Mouse (Mus musculus) lung, adult 18-20 months (tissue): ENCODE data around the gene Lrrc2.
A peak's percentile ranks its signal among the peaks of the same experiment; 100 is the strongest.

ENCODE experiments used
- DNase-seq, 2 experiments: peaks; one replicate each; pipeline ENCODE4 v3.0.0; 2022; ENCODE audit warnings: mixed read lengths in 2 of 2

Gene Lrrc2

DNA sequence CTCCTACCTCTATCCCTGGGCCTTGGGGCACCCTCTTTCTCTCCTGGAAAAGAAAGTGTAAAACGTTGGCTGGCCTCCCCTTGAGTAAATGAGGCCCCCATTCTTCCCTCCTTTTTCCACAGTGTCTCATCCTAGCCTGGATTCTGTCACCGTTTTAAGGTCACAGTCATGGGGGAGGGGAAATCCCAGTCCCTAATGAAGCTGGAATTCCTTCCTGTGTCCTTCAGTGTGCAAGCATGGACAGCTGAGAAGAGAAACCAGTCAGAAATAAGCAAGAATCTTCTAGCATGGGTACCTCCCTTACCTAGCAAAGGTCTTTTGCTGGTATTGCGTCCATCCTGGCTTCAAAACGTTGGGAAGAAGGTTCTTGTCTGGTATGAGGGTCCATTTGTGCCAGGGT, 37.8 kb downstream of the Lrrc2 start:
- DNase-seq: no peak

DNA sequence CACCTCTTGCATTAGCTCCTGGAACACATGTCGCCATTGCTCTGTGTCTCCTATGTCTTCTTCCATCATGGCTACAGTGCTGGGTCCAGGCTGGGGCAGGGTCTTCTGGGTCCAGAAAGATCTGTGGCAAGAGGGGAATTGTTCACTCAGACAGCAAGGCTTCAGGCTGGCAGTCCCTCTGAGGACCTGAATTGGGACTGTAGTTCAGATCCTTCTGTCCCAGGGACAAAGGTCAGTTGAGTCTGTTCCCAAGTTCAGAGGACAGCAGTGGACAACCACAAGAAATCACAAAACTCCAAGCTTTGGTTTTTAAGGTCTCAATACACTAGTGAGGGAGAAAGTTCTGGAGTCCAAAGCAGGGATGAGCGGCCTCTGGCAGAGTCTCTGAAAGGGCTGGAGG, 38.2 kb downstream of the Lrrc2 start:
- DNase-seq: no peak

DNA sequence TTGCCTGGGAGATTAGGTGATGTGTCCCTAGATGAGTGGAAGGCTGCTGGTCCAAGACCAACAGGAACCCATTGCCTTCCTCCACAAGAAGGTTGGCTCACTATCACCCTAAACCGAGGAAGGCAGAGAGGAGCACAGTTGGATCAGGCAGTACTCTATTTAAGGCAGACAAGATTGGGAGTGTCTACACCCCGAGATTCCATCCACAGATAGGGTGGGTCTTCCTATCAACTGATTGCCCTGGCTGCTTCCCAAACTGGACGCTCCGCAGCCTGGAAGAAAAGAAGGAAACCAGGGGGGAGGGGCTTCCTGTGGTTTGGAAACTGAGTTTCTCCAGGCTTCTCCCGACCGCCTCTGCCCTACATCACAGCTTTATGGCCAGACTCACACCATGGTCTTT, 38.9 kb downstream of the Lrrc2 start, which contains the start of gene Rtp3:
Gene Rtp3 (minus strand): TSS at position 380 of the 400 bp plus-strand sequence.
- DNase-seq: peak; percentile 66 to 76

DNA sequence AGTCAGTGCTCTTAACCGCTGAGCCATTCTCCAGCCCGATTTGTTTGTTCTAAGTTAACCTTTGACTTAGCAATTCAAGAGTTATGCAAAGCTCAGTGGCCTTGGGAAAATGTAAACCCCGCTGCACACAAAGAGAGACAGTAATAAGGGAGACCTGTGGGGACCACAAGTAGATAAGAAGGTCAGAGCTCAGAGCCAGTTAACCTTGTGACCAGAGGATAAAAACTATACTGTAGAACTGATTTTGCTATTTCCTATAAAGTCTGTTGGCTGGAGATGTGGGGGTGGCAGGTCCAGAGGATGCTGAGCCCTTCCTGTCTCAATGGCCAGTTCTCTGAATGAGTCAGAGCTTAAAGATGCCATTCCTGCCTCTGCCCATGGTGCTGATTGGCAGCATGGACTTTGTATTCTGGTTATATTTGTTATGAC, 42.0 kb downstream of the Lrrc2 start:
- no peak for DNase-seq

DNA sequence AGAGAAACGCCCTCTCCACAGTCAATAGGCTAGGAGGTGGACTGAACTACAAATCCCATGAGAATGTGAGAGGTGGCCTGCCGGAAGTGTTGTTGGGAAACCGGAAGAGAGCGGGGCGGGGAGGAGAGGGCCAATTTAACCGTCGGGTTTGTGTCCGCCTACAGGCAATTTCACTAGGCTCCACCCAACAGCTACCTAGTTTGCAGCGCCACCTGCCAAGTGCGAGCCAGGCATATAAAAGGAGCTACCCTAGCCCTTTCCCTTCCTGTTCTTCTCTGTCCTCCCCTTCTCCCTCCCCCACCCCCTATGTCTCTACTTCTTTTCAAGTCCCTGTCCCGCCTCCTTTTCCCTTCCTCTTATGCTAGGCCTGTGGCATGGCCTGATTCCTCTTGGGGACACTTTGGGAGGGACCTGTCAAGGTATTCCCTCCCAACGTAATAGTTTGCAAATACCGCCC, 43.4 kb downstream of the Lrrc2 start:
- peak; percentile 90 to 91 for DNase-seq

DNA sequence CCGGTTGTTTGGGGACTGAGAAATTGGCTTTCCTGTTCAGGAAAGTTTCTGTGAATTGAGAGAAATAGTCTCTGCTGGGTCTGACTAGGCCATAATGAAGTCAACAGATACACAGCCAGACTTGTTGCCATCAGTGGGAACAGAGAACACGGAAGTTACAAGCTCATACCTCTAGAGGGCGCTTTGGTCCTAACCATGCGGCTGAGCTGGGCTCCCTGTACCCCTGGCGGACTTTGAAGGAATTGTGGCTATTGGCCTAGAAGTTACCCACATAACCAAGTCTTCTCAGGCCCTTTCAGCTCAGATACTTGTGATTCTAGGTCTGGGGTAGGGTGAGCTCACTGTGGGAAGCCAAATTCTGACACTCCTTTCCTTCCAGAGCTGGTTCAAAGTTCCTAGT, 45.9 kb downstream of the Lrrc2 start:
- DNase-seq: peak; percentile 70 to 84

DNA sequence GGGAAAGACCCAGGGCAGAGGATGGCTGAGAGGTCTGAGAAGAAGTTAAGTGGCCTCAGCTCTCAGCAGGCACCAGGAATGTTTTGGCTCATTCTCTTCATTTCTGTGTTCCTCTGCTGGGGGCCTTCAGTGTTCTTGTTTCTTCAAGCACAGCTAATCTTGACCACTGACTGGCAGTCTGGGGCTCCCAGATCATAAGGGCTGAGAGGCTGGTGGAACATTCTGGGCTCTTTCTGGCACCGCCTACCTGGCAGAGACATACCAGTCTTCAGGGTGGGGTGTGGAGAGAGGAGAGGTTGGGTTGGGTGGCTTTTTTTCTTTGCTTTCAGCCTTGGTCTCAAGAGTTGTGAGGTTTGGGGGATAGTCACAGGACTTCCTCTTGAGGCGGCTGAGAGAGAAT, 47.7 kb downstream of the Lrrc2 start:
- DNase-seq: peak; percentile 62 to 74

DNA sequence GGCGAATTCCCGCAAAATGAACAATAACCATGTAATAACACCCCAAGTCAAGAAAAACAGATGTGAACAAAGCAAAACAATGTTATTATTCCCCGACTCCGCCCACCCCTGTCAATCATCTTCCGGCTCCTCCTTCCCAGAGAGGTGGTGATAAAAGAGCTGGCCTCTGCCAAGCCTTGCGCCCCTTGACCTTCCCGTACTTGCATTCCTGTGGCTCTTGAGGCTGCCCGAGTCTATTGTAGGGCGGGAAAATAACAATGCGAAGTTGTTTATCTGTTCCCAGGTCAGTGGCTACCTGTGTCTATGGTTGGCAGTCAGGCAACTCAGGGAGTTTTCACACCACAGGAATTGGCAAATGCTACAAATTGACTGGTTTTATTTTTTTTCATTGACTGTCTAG, 48.5 kb downstream of the Lrrc2 start:
- DNase-seq: peak; percentile 81 to 87

DNA sequence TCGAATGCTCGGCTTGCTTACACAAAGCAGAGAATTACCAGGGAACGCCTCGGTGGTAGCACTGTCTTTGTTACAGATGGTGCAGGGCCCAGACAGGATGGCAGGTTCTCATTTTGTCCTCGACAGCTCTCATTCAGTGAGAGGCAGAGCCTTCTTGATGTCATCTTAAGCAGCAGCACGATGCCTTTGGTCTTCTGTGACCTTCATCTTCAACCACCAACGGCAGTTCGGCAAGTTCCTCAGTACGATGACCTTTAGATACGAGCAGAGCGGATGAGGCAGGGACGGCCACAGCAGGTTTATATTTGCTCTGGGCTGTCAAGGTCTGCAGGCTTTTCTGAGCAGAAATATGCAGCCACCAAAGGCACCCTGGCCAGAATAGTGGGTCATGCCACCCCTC, 50.3 kb downstream of the Lrrc2 start:
- DNase-seq: no peak

DNA sequence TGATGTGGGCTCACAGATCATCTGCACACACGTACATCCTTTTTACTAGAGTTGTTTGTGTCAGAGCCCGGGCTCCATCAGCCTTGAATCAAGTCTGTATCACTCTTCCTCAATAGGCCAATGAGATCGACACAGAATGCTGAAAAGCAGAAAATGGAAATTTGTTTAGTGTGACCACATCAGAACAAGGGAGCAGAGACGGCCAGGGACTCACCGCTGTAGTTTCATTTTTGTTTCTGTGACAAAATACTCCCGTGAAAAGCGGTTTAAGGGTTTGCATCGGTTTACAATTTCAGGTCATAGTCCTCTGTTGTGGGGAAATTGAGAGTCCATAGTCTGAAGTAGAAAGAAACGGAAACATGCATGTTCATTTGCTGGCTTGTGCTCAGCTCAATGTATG, 51.9 kb downstream of the Lrrc2 start:
- no peak for DNase-seq

DNA sequence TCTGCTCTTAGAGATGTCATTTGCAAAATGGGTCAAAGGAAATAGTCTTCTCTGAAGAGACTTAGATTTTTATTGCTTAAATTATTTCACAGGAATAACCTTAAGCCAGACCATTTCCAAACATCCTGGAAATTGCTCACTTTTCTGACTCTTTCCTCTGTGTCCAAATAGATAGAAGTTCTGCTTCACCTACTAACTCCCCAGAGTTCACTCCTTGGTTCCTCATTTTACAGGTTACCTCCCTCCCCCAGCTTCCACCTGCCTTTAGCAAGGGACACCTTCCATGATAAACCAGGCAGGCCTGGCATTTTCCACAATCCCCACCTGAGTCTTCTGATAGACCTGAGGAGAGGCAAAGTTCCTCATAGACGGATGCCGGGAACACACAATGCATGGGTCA, 55.2 kb downstream of the Lrrc2 start:
- no peak for DNase-seq

DNA sequence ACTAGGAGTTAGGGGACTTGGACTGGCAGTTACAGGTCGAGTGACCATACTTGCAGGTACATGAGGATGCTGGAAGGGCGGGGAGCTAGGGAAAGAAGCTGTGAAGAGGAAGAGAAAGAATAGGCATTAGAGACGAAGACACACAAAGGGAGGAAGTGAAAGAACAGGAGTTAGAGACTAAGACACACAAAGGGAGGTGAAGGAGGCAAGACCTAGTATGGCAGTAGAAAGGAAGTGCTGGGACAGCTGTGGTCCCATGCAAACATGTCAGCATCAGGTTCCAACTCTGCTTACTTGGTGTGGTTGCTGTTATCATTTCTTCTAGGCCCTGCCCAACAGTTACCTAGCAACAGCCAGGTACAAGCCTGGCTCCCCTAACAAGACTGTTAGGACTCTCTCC, 58.4 kb downstream of the Lrrc2 start:
- no peak for DNase-seq

DNA sequence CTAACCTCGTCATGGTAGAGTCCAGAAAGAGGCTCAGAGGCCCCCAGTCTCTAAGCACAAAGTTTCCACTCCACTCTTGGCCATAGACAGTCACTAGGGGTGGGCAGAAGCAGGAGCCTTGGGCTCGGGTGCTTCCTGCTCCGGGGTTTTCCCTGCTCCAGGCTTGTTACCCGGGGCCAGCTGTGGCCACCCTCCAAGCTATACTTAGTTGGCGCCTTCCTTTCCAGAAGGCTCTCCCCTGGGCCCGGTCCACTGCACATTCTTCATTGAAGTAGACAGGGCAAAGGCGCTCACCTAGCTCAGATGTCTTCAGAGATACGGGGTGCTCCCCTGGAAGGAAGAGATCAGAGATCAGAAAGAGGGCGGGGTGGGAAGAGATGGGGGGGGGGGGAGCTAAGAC, 60.2 kb downstream of the Lrrc2 start:
- DNase-seq: peak; percentile 33

DNA sequence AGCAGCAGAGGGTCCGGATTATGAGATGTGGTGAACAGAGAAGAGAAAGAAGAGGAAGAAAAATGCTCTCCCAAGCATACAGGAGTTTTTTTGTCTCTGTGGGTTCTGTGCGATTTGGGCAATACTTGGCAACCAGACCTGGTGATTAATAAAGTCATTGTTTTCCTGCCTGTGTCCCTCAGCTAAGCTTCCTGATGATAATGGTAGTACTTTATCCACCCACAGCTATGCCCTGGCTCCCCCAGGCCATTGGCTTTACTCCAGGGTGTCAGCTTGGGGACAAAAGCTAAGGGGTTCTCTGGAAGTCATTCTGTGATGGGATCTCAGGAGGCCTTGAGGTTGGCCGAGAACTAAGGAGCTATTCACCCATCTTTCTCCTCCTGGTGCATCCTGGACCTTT, 60.7 kb downstream of the Lrrc2 start:
- DNase-seq: peak; percentile 46 to 71

DNA sequence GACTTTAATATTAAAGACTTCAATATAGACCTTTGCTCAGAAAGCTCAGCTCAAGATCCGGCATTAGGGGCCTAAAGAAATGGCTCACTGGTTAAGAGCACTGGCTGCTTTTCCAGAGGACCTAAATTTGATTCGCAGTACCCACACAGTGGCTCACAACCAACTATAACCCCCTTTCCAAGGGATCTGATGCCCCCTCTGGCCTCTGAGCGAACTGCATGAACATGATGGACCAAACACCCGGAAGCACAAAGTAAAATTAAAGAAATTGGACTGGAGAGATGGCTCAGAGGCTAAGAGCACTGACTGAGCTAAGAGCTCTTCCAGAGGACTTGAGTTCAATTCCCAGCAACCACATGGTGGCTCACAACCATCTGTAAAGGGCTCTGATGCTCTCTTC, 64.3 kb downstream of the Lrrc2 start:
- DNase-seq: no peak

DNA sequence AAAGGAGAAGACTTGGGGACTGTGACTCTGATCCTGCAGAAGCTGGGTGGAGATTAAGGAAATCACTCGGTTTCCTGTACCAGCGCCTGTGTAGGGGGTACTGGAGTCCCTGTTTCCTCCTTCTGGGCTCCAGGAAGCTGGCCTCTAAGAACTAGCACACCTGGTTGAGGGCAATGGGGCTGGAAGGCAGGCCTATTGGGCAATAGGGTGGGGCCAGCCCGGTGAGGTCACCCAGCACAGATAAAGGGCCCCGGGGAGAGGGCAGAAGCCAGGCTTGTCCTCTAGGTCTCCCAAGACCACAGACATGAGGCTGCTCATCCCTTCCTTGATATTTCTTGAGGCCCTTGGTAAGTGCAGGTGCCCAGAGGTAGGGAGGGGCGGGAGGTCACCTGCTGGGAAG, 67.7 kb downstream of the Lrrc2 start, which contains the start of gene Ltf:
Gene Ltf (plus strand): TSS at position 250 of the 400 bp plus-strand sequence.
- DNase-seq: peak; percentile 14 to 46

DNA sequence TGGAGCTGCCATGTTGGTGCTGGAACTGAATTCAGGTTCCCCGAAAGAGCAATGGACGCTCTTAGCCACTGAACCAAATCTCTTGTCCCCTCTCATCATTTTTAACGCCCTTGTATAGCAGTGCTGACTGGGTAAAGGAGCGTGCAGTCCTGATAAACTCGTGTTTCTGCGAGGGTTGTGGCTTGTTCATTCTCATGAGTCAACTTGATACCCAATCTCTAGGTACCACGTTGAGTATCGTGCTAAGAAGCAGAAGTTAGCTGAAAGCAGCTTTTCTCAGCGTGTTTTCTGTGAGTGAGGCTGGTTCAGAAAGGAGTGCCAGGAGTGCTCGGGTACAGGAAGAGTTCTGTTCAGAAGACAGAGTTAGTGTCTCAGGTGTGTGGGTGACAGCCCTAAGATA, 75.4 kb downstream of the Lrrc2 start:
- DNase-seq: no peak
